Mouse (Mus musculus) MEL (cell line): ENCODE data around the gene Tubgcp6. TPM values are rescaled to one million over a fixed set of nuclear protein-coding genes. Genes with fewer than 3 reads are reported as not detected.

Experiments used
- DNase-seq: peaks from one replicate; pipeline ENCODE4 v3.0.0; 2011; ENCODE audit warnings: low read depth, low spot score
- H3K27ac ChIP-seq: 2 replicates; pipeline ENCODE4 v1.5.1; 2012; ENCODE audit warnings: low read depth, mild to moderate bottlenecking, control low read depth, low read length, moderate library complexity; ENCODE audit not compliant: control insufficient read depth
- H3K27me3 ChIP-seq, 2 experiments: fragments of 150-350 bp in 1 of 2; sonication (generic) in 1 of 2; 2 replicates each; pipeline ENCODE4 v1.6.1; 2012; ENCODE audit warnings: low read length in 2 of 2, mild to moderate bottlenecking in 2 of 2, improper control_type of control experiment in 1 of 2, moderate library complexity in 1 of 2; ENCODE audit not compliant: insufficient read depth in 2 of 2, control insufficient read depth in 1 of 2
- H3K36me3 ChIP-seq, 2 experiments: 2 replicates each; pipeline ENCODE4 v1.6.1; 2012 to 2014; ENCODE audit warnings: low read length in 2 of 2, improper control_type of control experiment in 1 of 2, inconsistent platforms in 1 of 2, mild to moderate bottlenecking in 1 of 2; ENCODE audit not compliant: insufficient read depth in 2 of 2, control insufficient read depth in 1 of 2
- H3K4me1 ChIP-seq, 2 experiments: fragments of 150-350 bp in 1 of 2; sonication (generic) in 1 of 2; 2 replicates each; pipeline ENCODE4 v1.6.1; 2012; ENCODE audit warnings: low read length in 2 of 2, improper control_type of control experiment in 1 of 2, mild to moderate bottlenecking in 1 of 2; ENCODE audit not compliant: insufficient read depth in 2 of 2, control insufficient read depth in 1 of 2
- H3K4me3 ChIP-seq, 2 experiments: fragments of 150-350 bp in 1 of 2; sonication (generic) in 1 of 2; 2 replicates each; pipeline ENCODE4 v1.5.1; 2012; ENCODE audit warnings: low read depth in 2 of 2, low read length in 2 of 2, mild to moderate bottlenecking in 2 of 2, moderate library complexity in 2 of 2, control low read depth in 1 of 2, improper control_type of control experiment in 1 of 2; ENCODE audit not compliant: control insufficient read depth in 1 of 2, insufficient read depth in 1 of 2
- H3K79me2 ChIP-seq: 2 replicates; pipeline ENCODE4 v1.6.1; 2012; ENCODE audit warnings: mild to moderate bottlenecking, low read length, moderate library complexity; ENCODE audit not compliant: control insufficient read depth, poor library complexity, insufficient read depth
- H3K9ac ChIP-seq: 2 replicates; pipeline ENCODE4 v1.6.1; 2012; ENCODE audit warnings: low read depth, mild to moderate bottlenecking, control low read depth, low read length, moderate library complexity; ENCODE audit not compliant: control insufficient read depth, poor library complexity, severe bottlenecking
- H3K9me3 ChIP-seq: fragments of 150-350 bp; sonication (generic); replicated peaks from 2 replicates; pipeline ENCODE4 v1.6.1; 2012; ENCODE audit warnings: mild to moderate bottlenecking, low read length, improper control_type of control experiment, moderate library complexity; ENCODE audit not compliant: insufficient read depth
- BHLHE40 ChIP-seq: IDR thresholded peaks from 2 replicates; pipeline ENCODE4 v1.6.1; 2012; ENCODE audit warnings: low read depth, mild to moderate bottlenecking, inconsistent platforms, low read length, improper control_type of control experiment, borderline replicate concordance
- CHD1 ChIP-seq: IDR thresholded peaks from 2 replicates; pipeline ENCODE4 v1.6.1; 2012; ENCODE audit warnings: low read depth, mild to moderate bottlenecking, inconsistent platforms, low read length, improper control_type of control experiment
- CTCF ChIP-seq, 3 experiments: IDR thresholded peaks in 2 of 3; conservative IDR thresholded peaks in 1 of 3; 2 replicates each; pipeline ENCODE4 v1.5.1; 2011 to 2012; ENCODE audit warnings: low read length in 3 of 3, low read depth in 2 of 3, mild to moderate bottlenecking in 2 of 3, improper control_type of control experiment in 1 of 3, inconsistent platforms in 1 of 3, mixed read lengths in 1 of 3, moderate library complexity in 1 of 3; ENCODE audit not compliant: control insufficient read depth in 1 of 3, insufficient read depth in 1 of 3, poor library complexity in 1 of 3, severe bottlenecking in 1 of 3
- ELF1 ChIP-seq: IDR thresholded peaks from 2 replicates; pipeline ENCODE4 v1.6.1; 2014; ENCODE audit warnings: low read depth, mild to moderate bottlenecking, inconsistent platforms, low read length, improper control_type of control experiment, moderate library complexity
- GABPA ChIP-seq: IDR thresholded peaks from 2 replicates; pipeline ENCODE4 v1.6.1; 2012; ENCODE audit warnings: low read depth, mild to moderate bottlenecking, inconsistent platforms, low read length, improper control_type of control experiment, moderate library complexity
- KAT2A ChIP-seq: conservative IDR thresholded peaks from 2 replicates; pipeline ENCODE4 v1.6.1; 2012; ENCODE audit warnings: low read depth, low read length, improper control_type of control experiment, inconsistent platforms
- POLR2AphosphoS2 ChIP-seq: IDR thresholded peaks from 2 replicates; pipeline ENCODE4 v1.6.1; 2011; ENCODE audit warnings: low read length, improper control_type of control experiment
- POLR2AphosphoS5 ChIP-seq: IDR thresholded peaks from 2 replicates; pipeline ENCODE4 v1.6.1; 2012; ENCODE audit warnings: low read depth, borderline replicate concordance, mild to moderate bottlenecking, inconsistent platforms, low read length, moderate library complexity, mixed read lengths
- RCOR1 ChIP-seq: IDR thresholded peaks from 2 replicates; pipeline ENCODE4 v1.6.1; 2012; ENCODE audit warnings: low read depth, mild to moderate bottlenecking, inconsistent platforms, low read length, improper control_type of control experiment
- SIN3A ChIP-seq: IDR thresholded peaks from 2 replicates; pipeline ENCODE4 v1.6.1; 2012; ENCODE audit warnings: low read length, improper control_type of control experiment, inconsistent platforms
- polyA plus RNA-seq, 2 experiments: library from polyadenylated mRNA; stranded (reverse) in 1 of 2; unstranded in 1 of 2; fragments of >175 nt in 1 of 2; fragments of >200 nt in 1 of 2; gene quantifications; 2 replicates each; pipeline versions ENCODE4 v1.2.1 to v1.2.4; 2012; ENCODE audit warnings: low replicate concordance in 2 of 2, low read depth in 1 of 2; ENCODE audit not compliant: insufficient read length in 2 of 2, insufficient read depth in 1 of 2, missing spikeins in 1 of 2
- total RNA-seq: library from RNA; depleted of rRNA; stranded (reverse); fragments of 300-350 nt; gene quantifications from 2 replicates; pipeline ENCODE4 v1.2.3, GENCODE M21; 2012

Tubgcp6 gene
- total and polyA plus RNA-seq, 3 experiments, result 17.5 to 25.3 TPM; not detected in 1

- H3K9me3 ChIP-seq, result no peaks in the 10 kb centered on the region
- H3K4me3 ChIP-seq, result no peak overlapping the region
- H3K27me3 ChIP-seq, result no peaks in the 10 kb centered on the region
- H3K4me1 ChIP-seq, result no peaks in the 10 kb centered on the region
- H3K27ac ChIP-seq, result no peak overlapping the region
- H3K9ac ChIP-seq, result no peak overlapping the region
- no peak for DNase-seq
- no peaks in the 10 kb centered on the region for H3K79me2 ChIP-seq
- TF ChIP-seq RCOR1 (no peak), POLR2AphosphoS5 (0 out of 2 replicates have a peak, but pooled peaks have one; percentile 8)
- H3K36me3 ChIP-seq, result peaks cover 0 to 3% of the 10 kb centered on the region in 2 experiments; a peak in 2 of 4 replicates
These were observed 22.1 kb downstream of the Tubgcp6 start for GRCm38 (mm10) chr15:89100823-89101222.

- peaks cover 0 to 6% of the 10 kb centered on the region in 2 experiments; a peak in 2 of 4 replicates for H3K36me3 ChIP-seq
- no peaks in the 10 kb centered on the region for H3K4me1 ChIP-seq
- H3K79me2 ChIP-seq, result no peaks in the 10 kb centered on the region
- no peak overlapping the region for H3K9ac ChIP-seq
- no peak overlapping the region for H3K27ac ChIP-seq
- H3K4me3 ChIP-seq, result no peak overlapping the region
- TF ChIP-seq POLR2AphosphoS2 (0 out of 2 replicates have a peak, but pooled peaks have one; percentile 2), CHD1 (no peak)
- no peaks in the 10 kb centered on the region for H3K27me3 ChIP-seq
- DNase-seq, result no peak
- no peaks in the 10 kb centered on the region for H3K9me3 ChIP-seq
These were observed 24.3 kb downstream of the Tubgcp6 start for GRCm38 (mm10) chr15:89098616-89099015.

- Histone ChIP-seq H3K36me3 (peaks cover 0 to 6% of the 10 kb centered on the region in 2 experiments; a peak in 2 of 4 replicates), H3K4me3 (no peak overlapping the region), H3K4me1 (no peaks in the 10 kb centered on the region), H3K27ac (no peak overlapping the region), H3K79me2 (no peaks in the 10 kb centered on the region), H3K27me3 (no peaks in the 10 kb centered on the region), H3K9ac (no peak overlapping the region), H3K9me3 (no peaks in the 10 kb centered on the region)
- no peak for DNase-seq
- TF ChIP-seq SIN3A, result no peak
- no peak for TF ChIP-seq GABPA
- no peak for TF ChIP-seq CTCF (IDR thresholded peaks at IDR 0.05 in 2 of 3, conservative IDR thresholded peaks at IDR 0.05 in 1 of 3; ENCODE audit: control insufficient read depth in 1 of 3, insufficient read depth in 1 of 3, low read depth in 2 of 3, low read length in 3 of 3, poor library complexity in 1 of 3, severe bottlenecking in 1 of 3)
- TF ChIP-seq KAT2A, result no peak
- TF ChIP-seq BHLHE40, result no peak
- no peak for TF ChIP-seq ELF1
These were observed 25.5 kb downstream of the Tubgcp6 start for GRCm38 (mm10) chr15:89097450-89097849.
